Mouse (Mus musculus) heart, postnatal 0 days (tissue): ENCODE data around the gene Snn. TPM values are rescaled to one million over a fixed set of nuclear protein-coding genes. Genes with fewer than 3 reads are reported as not detected.

Source experiments
- ATAC-seq: fragments of 200-750 bp; cut with Nextera tagmentation; 2 replicates; pipeline ENCODE4 v1.8.0; 2017; ENCODE audit warnings: low read depth, moderate number of reproducible peaks, moderate library complexity; ENCODE audit not compliant: insufficient read depth
- DNase-seq: peaks from one replicate; pipeline ENCODE4 v3.0.0-alpha.2; 2016; ENCODE audit warnings: low spot score
- H3K27ac ChIP-seq: fragments of 300-500 bp; sonication (generic); 2 replicates; pipeline ENCODE4 v1.5.1; 2014; ENCODE audit warnings: low read depth, mild to moderate bottlenecking
- H3K27me3 ChIP-seq: fragments of 300-500 bp; sonication (generic); 2 replicates; pipeline ENCODE4 v1.6.1; 2014; ENCODE audit warnings: low read length, mixed read lengths; ENCODE audit not compliant: control insufficient read depth, insufficient read depth
- H3K36me3 ChIP-seq: fragments of 300-500 bp; sonication (generic); replicated peaks from 2 replicates; pipeline ENCODE4 v1.6.1; 2014; ENCODE audit warnings: low read length, mixed read lengths; ENCODE audit not compliant: control insufficient read depth, insufficient read depth
- H3K4me1 ChIP-seq: fragments of 300-500 bp; sonication (generic); 2 replicates; pipeline ENCODE4 v1.6.1; 2014; ENCODE audit warnings: antibody characterized with exemption; ENCODE audit not compliant: control insufficient read depth, insufficient read depth
- H3K4me2 ChIP-seq: fragments of 300-500 bp; sonication (generic); 2 replicates; pipeline ENCODE4 v1.6.1; 2014; ENCODE audit warnings: low read depth, mild to moderate bottlenecking, low read length, moderate library complexity
- H3K4me3 ChIP-seq: fragments of 300-500 bp; sonication (generic); 2 replicates; pipeline ENCODE4 v1.5.1; 2014; ENCODE audit warnings: low read depth, low read length
- H3K9ac ChIP-seq: fragments of 300-500 bp; sonication (generic); replicated peaks from 2 replicates; pipeline ENCODE4 v1.6.1; 2014; ENCODE audit warnings: low read depth, low read length, mixed read lengths
- H3K9me3 ChIP-seq: fragments of 300-500 bp; sonication (generic); replicated peaks from 2 replicates; pipeline ENCODE4 v1.6.1; 2016; ENCODE audit warnings: low read length; ENCODE audit not compliant: control insufficient read depth
- CTCF ChIP-seq: IDR thresholded peaks from 2 replicates; pipeline ENCODE4 v1.5.1; 2016; ENCODE audit warnings: antibody characterized with exemption, control low read depth, low read depth
- EP300 ChIP-seq: IDR thresholded peaks from 2 replicates; pipeline ENCODE4 v1.6.1; 2016; ENCODE audit warnings: antibody characterized with exemption, low read depth
- WGBS: fragments of 180-500 bp; shearing (Covaris S2); extraction: QIAGEN DNeasy Blood & Tissue Kit; methylation state at CpG from one replicate; pipeline ENCODE4 v1.1.7; 2014; 5-methylcytosine and 5-hydroxymethylcytosine counted together
- polyA plus RNA-seq: library from polyadenylated mRNA; unstranded; fragments of >200 nt; fragmentation: Nextera tagmentation; extraction: Ambion mirVana; gene quantifications from 2 replicates; pipeline ENCODE4 v1.2.1, GENCODE M21; 2015
- total RNA-seq: library from RNA; depleted of rRNA; stranded (reverse); fragments of >200 nt; gene quantifications from 2 replicates; pipeline ENCODE4 v1.2.3, GENCODE M21; 2014; ENCODE audit warnings: low replicate concordance

Snn gene
- total and polyA plus RNA-seq, 2 experiments from 2014 or later = 32.0 to 91.9 TPM

- WGBS = 82% methylated on average over 13 of the region's 13 CpGs
- Histone ChIP-seq H3K27me3 (no peaks in the 10 kb centered on the region), H3K36me3 (peaks cover 51% of the 10 kb centered on the region), H3K4me3 (no peak overlapping the region), H3K9ac (0 out of 2 replicates have a peak overlapping the region, but pooled peaks have one; percentile 11), H3K4me2 (no peak overlapping the region), H3K9me3 (no peaks in the 10 kb centered on the region), H3K27ac (peak overlapping the region; percentile 65; the same call in 1 of the 2 replicates), H3K4me1 (peaks cover 26% of the 10 kb centered on the region)
- TF ChIP-seq EP300 (no peak), CTCF (no peak)
- DNase-seq (no peak), ATAC-seq (no peak)
Measured at GRCm38 (mm10) chr16:11093717-11094386, 33.1 kb downstream of the Snn start.

- WGBS = 91% methylated on average over 3 of the region's 3 CpGs
- no peak overlapping the region for H3K9ac ChIP-seq
- ATAC-seq (no peak), DNase-seq (no peak)
- H3K9me3 ChIP-seq = no peaks in the 10 kb centered on the region
- no peak overlapping the region for H3K27ac ChIP-seq
- no peaks in the 10 kb centered on the region for H3K27me3 ChIP-seq
- H3K4me2 ChIP-seq = no peak overlapping the region
- H3K4me3 ChIP-seq = no peak overlapping the region
- H3K36me3 ChIP-seq = peaks cover 27% of the 10 kb centered on the region
- peaks cover 12% of the 10 kb centered on the region for H3K4me1 ChIP-seq
- no peak for TF ChIP-seq CTCF
- no peak for TF ChIP-seq EP300
Measured at GRCm38 (mm10) chr16:11097301-11097700, 36.6 kb downstream of the Snn start.

- no peaks in the 10 kb centered on the region for H3K27me3 ChIP-seq
- peaks cover 30% of the 10 kb centered on the region for H3K36me3 ChIP-seq
- no peaks in the 10 kb centered on the region for H3K9me3 ChIP-seq
- H3K9ac ChIP-seq = no peak overlapping the region
- DNase-seq (no peak), ATAC-seq (no peak)
- TF ChIP-seq CTCF = no peak
- no peak for TF ChIP-seq EP300
- no peak overlapping the region for H3K27ac ChIP-seq
- WGBS = 85% methylated on average over 1 of the region's 1 CpGs
- H3K4me2 ChIP-seq = no peak overlapping the region
- H3K4me3 ChIP-seq = no peak overlapping the region
- no peaks in the 10 kb centered on the region for H3K4me1 ChIP-seq
Measured at GRCm38 (mm10) chr16:11104905-11105304, 44.2 kb downstream of the Snn start.

GRCm38 (mm10) chr16:11109198-11109740 lies 48.5 kb downstream of the Snn start:
- no peak for DNase-seq

GRCm38 (mm10) chr16:11122625-11123024 lies 61.9 kb downstream of the Snn start:
- WGBS = 97% methylated on average over 2 of the region's 2 CpGs
- no peak for ATAC-seq

More at GRCm38 (mm10) chr16:11109198-11109740, 48.5 kb downstream of the Snn start:
- no peak overlapping the region for H3K27ac ChIP-seq
- H3K27me3 ChIP-seq = no peaks in the 10 kb centered on the region
- no peak overlapping the region for H3K4me2 ChIP-seq
- no peaks in the 10 kb centered on the region for H3K4me1 ChIP-seq
- ATAC-seq = no peak
- no peak overlapping the region for H3K4me3 ChIP-seq
- H3K9ac ChIP-seq = no peak overlapping the region
- TF ChIP-seq CTCF (peak; percentile 74), EP300 (no peak)
- 75% methylated on average over 4 of the region's 4 CpGs for WGBS
- peaks cover 19% of the 10 kb centered on the region for H3K36me3 ChIP-seq
- H3K9me3 ChIP-seq = no peaks in the 10 kb centered on the region

More at GRCm38 (mm10) chr16:11122625-11123024, 61.9 kb downstream of the Snn start:
- TF ChIP-seq EP300 = no peak
- no peak for TF ChIP-seq CTCF
- DNase-seq = no peak
- Histone ChIP-seq H3K4me3 (no peak overlapping the region), H3K36me3 (peaks cover 62% of the 10 kb centered on the region), H3K4me2 (no peak overlapping the region), H3K27ac (no peak overlapping the region), H3K4me1 (no peaks in the 10 kb centered on the region), H3K9me3 (no peaks in the 10 kb centered on the region), H3K9ac (no peak overlapping the region), H3K27me3 (no peaks in the 10 kb centered on the region)
